Mouse (Mus musculus) embryonic facial prominence, embryonic 13.5 days (tissue): Measurements from ENCODE around the gene Gatm. TPM values are rescaled to one million over a fixed set of nuclear protein-coding genes. Genes with fewer than 3 reads are reported as not detected.
A peak's percentile ranks its signal among the peaks of the same experiment; 100 is the strongest.

Experiments
- ATAC-seq: fragments of 200-750 bp; cut with Nextera tagmentation; 2 replicates; pipeline ENCODE4 v1.8.0; 2017; ENCODE audit warnings: low read depth; ENCODE audit not compliant: insufficient number of reproducible peaks, insufficient read depth, low FRiP score, low TSS enrichment
- H3K27ac ChIP-seq: fragments of 300-500 bp; sonication (generic); 2 replicates; pipeline ENCODE4 v1.5.1; 2015; ENCODE audit warnings: moderate library complexity, mild to moderate bottlenecking, inconsistent platforms
- H3K27me3 ChIP-seq: fragments of 300-500 bp; sonication (generic); 2 replicates; pipeline ENCODE4 v1.6.1; 2015; ENCODE audit warnings: mild to moderate bottlenecking, inconsistent platforms
- H3K36me3 ChIP-seq: fragments of 300-500 bp; sonication (generic); 2 replicates; pipeline ENCODE4 v1.6.1; 2015; ENCODE audit warnings: mild to moderate bottlenecking, inconsistent platforms
- H3K4me1 ChIP-seq: fragments of 300-500 bp; sonication (generic); 2 replicates; pipeline ENCODE4 v1.6.1; 2015; ENCODE audit warnings: inconsistent platforms
- H3K4me2 ChIP-seq: fragments of 300-500 bp; sonication (generic); 2 replicates; pipeline ENCODE4 v1.6.1; 2015; ENCODE audit warnings: moderate library complexity, mild to moderate bottlenecking, inconsistent platforms
- H3K4me3 ChIP-seq: fragments of 300-500 bp; sonication (generic); 2 replicates; pipeline ENCODE4 v1.5.1; 2015; ENCODE audit warnings: mild to moderate bottlenecking, inconsistent platforms
- H3K9ac ChIP-seq: fragments of 300-500 bp; sonication (generic); 2 replicates; pipeline ENCODE4 v1.6.1; 2015; ENCODE audit warnings: mild to moderate bottlenecking, inconsistent platforms
- H3K9me3 ChIP-seq: fragments of 300-500 bp; sonication (generic); 2 replicates; pipeline ENCODE4 v1.6.1; 2016; ENCODE audit warnings: inconsistent platforms
- WGBS: fragments of 180-500 bp; shearing (Covaris S2); methylation state at CpG from one replicate; pipeline ENCODE4 v1.1.7; 2015; ENCODE audit warnings: mixed read lengths; 5-methylcytosine and 5-hydroxymethylcytosine counted together
- microRNA counts: library from miRNA; unstranded; fragments of <30 nt; microRNA quantifications from one replicate; lab custom pipeline; 2016
- microRNA-seq: library from miRNA; unstranded; fragments of <30 nt; microRNA quantifications from one replicate; pipeline ENCODE4, GENCODE M21; 2016
- polyA plus RNA-seq: library from polyadenylated mRNA; unstranded; fragments of >200 nt; fragmentation: Nextera tagmentation; extraction: Ambion mirVana; gene quantifications from 2 replicates; pipeline ENCODE4 v1.2.1, GENCODE M21; 2015

Gene Gatm
- polyA plus RNA-seq, 1 experiment from 2014 or later: 10.6 TPM

DNA sequence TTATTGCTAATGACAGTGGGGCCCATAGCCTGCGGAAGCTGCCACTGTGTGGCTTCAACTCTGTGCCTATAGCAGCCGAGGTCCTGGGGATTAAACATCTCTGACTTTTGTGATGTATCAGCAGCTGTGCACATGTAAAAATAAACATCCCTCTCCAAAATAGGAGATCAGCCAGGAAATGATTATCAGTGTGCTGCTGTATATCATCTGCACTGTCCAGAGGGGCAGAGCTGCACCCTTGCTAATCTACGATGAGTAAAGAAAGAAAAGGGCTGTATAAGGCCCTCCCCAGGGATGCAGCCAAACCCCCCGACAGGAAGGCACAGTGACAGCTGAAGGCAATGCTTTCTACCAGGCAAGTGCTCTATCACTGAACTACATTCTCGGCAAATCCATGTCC is 34.8 kb downstream of the Gatm start:
- H3K9me3 ChIP-seq: no peaks in the 10 kb centered on the region
- 48% methylated on average over 5 of the region's 5 CpGs for WGBS
- H3K27ac ChIP-seq: no peak overlapping the region
- no peaks in the 10 kb centered on the region; the same call in 1 of the 2 replicates for H3K4me1 ChIP-seq
- H3K27me3 ChIP-seq: no peaks in the 10 kb centered on the region
- H3K4me2 ChIP-seq: no peak overlapping the region
- H3K4me3 ChIP-seq: no peak overlapping the region
- H3K36me3 ChIP-seq: no peaks in the 10 kb centered on the region
- H3K9ac ChIP-seq: no peak overlapping the region
- ATAC-seq: no peak

GRCm38 (mm10) chr2:122575470-122575869 is 35.6 kb downstream of the Gatm start:
- no peaks in the 10 kb centered on the region for H3K36me3 ChIP-seq
- no peak overlapping the region for H3K27ac ChIP-seq
- WGBS: 80% methylated on average over 11 of the region's 11 CpGs
- no peak for ATAC-seq
- no peak overlapping the region for H3K4me2 ChIP-seq
- H3K9me3 ChIP-seq: no peaks in the 10 kb centered on the region
- no peak overlapping the region for H3K4me3 ChIP-seq
- no peak overlapping the region for H3K9ac ChIP-seq
- no peaks in the 10 kb centered on the region for H3K27me3 ChIP-seq
- no peaks in the 10 kb centered on the region; the same call in 1 of the 2 replicates for H3K4me1 ChIP-seq

DNA sequence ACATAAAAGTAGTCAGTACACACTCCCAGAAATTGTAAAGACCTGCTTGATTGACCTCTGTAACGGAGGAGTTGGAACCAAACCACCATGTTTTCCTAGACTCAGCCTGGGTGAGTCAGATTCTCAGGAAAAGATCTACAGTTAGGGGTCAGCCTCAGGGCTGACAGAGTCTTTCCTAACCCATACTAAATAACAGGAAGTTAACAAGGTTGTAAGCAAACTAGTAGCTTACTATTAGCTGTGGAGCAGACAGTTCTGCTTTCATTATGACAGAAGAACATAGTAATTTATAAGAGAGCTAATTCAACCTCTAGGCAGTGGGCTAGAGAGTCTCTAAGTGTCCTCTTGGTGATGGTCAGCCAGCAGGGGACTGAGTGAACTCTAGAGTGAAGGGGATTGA is 38.7 kb downstream of the Gatm start:
- no peak overlapping the region for H3K4me3 ChIP-seq
- 80% methylated on average over 1 of the region's 1 CpGs for WGBS
- no peak for ATAC-seq
- no peak overlapping the region for H3K27ac ChIP-seq
- H3K27me3 ChIP-seq: no peaks in the 10 kb centered on the region
- no peaks in the 10 kb centered on the region for H3K9me3 ChIP-seq
- H3K36me3 ChIP-seq: no peaks in the 10 kb centered on the region
- H3K4me1 ChIP-seq: no peaks in the 10 kb centered on the region; the same call in 1 of the 2 replicates
- no peak overlapping the region for H3K9ac ChIP-seq
- no peak overlapping the region for H3K4me2 ChIP-seq

- Histone ChIP-seq H3K4me2 (no peak overlapping the region), H3K27ac (no peak overlapping the region), H3K4me3 (no peak overlapping the region), H3K9me3 (no peaks in the 10 kb centered on the region), H3K4me1 (no peaks in the 10 kb centered on the region; the same call in 1 of the 2 replicates), H3K36me3 (no peaks in the 10 kb centered on the region), H3K9ac (no peak overlapping the region), H3K27me3 (no peaks in the 10 kb centered on the region)
- ATAC-seq: no peak
- 79% methylated on average over 4 of the region's 4 CpGs for WGBS
Measured at GRCm38 (mm10) chr2:122571326-122571725, 39.8 kb downstream of the Gatm start.

DNA sequence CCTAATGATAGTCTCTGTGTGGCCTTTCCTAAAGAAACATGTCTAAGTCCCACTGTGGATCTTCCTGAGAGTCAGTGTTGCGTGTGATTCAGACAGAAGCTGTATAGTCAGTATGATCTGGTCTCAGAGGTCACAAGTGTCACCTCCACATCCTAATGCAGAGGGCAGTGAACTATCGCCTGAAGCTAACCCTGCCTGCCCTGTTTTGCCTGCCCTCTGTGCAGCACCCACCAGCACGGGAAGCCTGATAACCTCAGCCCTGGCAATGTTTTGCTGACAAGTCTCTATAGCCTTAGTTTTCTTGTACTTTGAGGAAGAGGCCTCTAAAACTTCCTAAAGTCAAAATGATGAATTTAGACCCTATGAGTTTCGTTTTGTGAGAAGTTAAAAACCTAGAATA is 40.7 kb downstream of the Gatm start:
- ATAC-seq: no peak
- H3K36me3 ChIP-seq: no peaks in the 10 kb centered on the region
- H3K4me2 ChIP-seq: no peak overlapping the region
- 68% methylated on average over 4 of the region's 4 CpGs for WGBS
- no peak overlapping the region for H3K27ac ChIP-seq
- no peak overlapping the region for H3K9ac ChIP-seq
- H3K27me3 ChIP-seq: no peaks in the 10 kb centered on the region
- no peaks in the 10 kb centered on the region for H3K4me1 ChIP-seq
- no peak overlapping the region for H3K4me3 ChIP-seq
- no peaks in the 10 kb centered on the region for H3K9me3 ChIP-seq

DNA sequence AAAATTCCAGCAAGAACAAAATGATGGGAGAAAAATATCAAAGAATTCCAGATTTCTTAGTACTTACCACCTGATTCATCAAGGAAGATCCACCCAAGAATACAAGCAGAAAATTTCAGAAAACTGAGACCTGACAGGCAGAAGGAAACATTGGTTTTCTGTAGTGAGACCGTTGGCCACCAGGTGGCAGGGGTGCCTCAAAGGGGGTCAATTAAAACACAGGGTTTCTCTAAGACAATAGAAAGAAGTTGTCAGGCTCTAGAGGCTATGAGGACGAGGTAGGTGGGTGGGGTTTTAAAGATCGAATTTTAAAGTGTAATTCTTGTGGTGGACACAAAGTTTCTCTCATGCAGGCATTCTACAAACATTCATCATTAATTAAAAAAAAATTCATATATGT is 41.7 kb downstream of the Gatm start:
- Histone ChIP-seq H3K36me3 (no peaks in the 10 kb centered on the region), H3K4me2 (peak overlapping the region; percentile 12; the same call in 1 of the 2 replicates), H3K27me3 (no peaks in the 10 kb centered on the region), H3K4me3 (no peak overlapping the region), H3K9me3 (no peaks in the 10 kb centered on the region), H3K4me1 (no peaks in the 10 kb centered on the region), H3K9ac (no peak overlapping the region), H3K27ac (no peak overlapping the region)
- ATAC-seq: no peak
- 13% methylated on average over 3 of the region's 3 CpGs for WGBS

DNA sequence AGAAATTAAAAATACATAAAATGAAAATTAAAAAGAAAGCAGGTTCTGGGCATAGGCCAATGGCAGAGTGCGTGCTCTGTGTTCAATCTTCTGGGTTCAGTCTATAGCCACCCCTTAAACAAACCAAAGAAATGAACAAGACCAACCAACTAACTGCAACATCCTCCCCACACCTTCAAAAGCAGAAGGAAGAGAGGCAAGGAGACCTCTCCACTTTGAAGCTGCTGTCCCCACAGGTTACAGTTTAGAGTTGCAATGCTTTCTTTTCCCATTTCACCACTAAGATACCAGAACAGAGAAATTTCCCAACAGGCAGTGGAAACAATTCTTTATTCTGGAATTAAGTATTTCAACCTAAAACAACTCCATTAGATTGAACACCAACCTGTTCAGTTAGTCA is 48.9 kb downstream of the Gatm start:
- Histone ChIP-seq H3K4me3 (no peak overlapping the region), H3K27me3 (no peaks in the 10 kb centered on the region), H3K4me1 (no peaks in the 10 kb centered on the region), H3K9ac (no peak overlapping the region), H3K9me3 (no peaks in the 10 kb centered on the region), H3K36me3 (no peaks in the 10 kb centered on the region), H3K27ac (no peak overlapping the region), H3K4me2 (no peak overlapping the region)
- ATAC-seq: no peak
- whole genome bisulfite sequencing: 91% methylated on average over 1 of the region's 1 CpGs

GRCm38 (mm10) chr2:122561221-122561620 is 49.9 kb downstream of the Gatm start:
- Histone ChIP-seq H3K4me2 (no peak overlapping the region), H3K27ac (no peak overlapping the region), H3K27me3 (no peaks in the 10 kb centered on the region), H3K4me3 (no peak overlapping the region), H3K4me1 (no peaks in the 10 kb centered on the region), H3K36me3 (no peaks in the 10 kb centered on the region), H3K9me3 (no peaks in the 10 kb centered on the region), H3K9ac (no peak overlapping the region)
- ATAC-seq: no peak
- WGBS: 89% methylated on average over 5 of the region's 5 CpGs

GRCm38 (mm10) chr2:122558317-122558716 is 52.8 kb downstream of the Gatm start:
- H3K4me2 ChIP-seq: no peak overlapping the region
- H3K4me1 ChIP-seq: no peaks in the 10 kb centered on the region
- no peaks in the 10 kb centered on the region for H3K36me3 ChIP-seq
- H3K4me3 ChIP-seq: no peak overlapping the region
- no peak overlapping the region for H3K9ac ChIP-seq
- no peaks in the 10 kb centered on the region for H3K9me3 ChIP-seq
- WGBS: 31% methylated on average over 2 of the region's 2 CpGs
- no peak overlapping the region for H3K27ac ChIP-seq
- H3K27me3 ChIP-seq: no peaks in the 10 kb centered on the region
- no peak for ATAC-seq

MicroRNAs encoded within 50 kb of the gene (microRNA counts, 519-probe panel; counts per million panel counts)
- microRNA mmu-miR-147 (lab: Ali Mortazavi, UCI): 236 counts per million, percentile 44 among the panel's probes with 10 or more counts

Small RNA genes within 50 kb of the gene (microRNA-seq; reads per million reads assigned to microRNA genes)
- gene Mir147: 7.2 reads per million, percentile 24 among the genes with 10 or more reads in this experiment

Other genes starting within 250 kb of the Gatm start
- 4.3 and 6.6 TPM in 2 replicates for gene Shf, start 242.1 kb downstream of the Gatm start, polyA plus RNA-seq
- 0.40 TPM in 1 of 2 replicates, not detected in the other for gene Slc28a2, start 184.8 kb downstream of the Gatm start, polyA plus RNA-seq
- not detected in 2 replicates for gene Gm14085, start 126.4 kb downstream of the Gatm start, polyA plus RNA-seq
- gene AA467197, start 25.7 kb upstream of the Gatm start, polyA plus RNA-seq: 0.73 TPM in 1 of 2 replicates, not detected in the other
- 8.3 and 8.5 TPM in 2 replicates for gene Slc30a4, start 91.4 kb upstream of the Gatm start, polyA plus RNA-seq
- gene Bloc1s6, start 127.2 kb upstream of the Gatm start, polyA plus RNA-seq: 50.9 and 56.1 TPM in 2 replicates
- gene Sqor, start 153.9 kb upstream of the Gatm start, polyA plus RNA-seq: 4.7 and 5.8 TPM in 2 replicates